Mouse (Mus musculus): ENCODE measurements at regions not wholly inside any gene's neighbourhood (a gene's known extent, or its start where the extent isn't known, plus 50 kb on each side); places are given as distances from the start of the nearest gene placed in this dataset.
A peak's percentile ranks its signal among the peaks of the same experiment; 100 is the strongest.

- no peak for ATAC-seq
These were observed 118.3 kb downstream of the Dact1 start for GRCm38 (mm10) chr12:71427974-71428373.

GRCm38 (mm10) chr12:71429561-71430200 lies 120.0 kb downstream of the Dact1 start:
- ATAC-seq (no peak), DNase-seq (ENCODE audit: low spot score) (no peak)
- Histone ChIP-seq H3K27me3 (ENCODE audit: insufficient read depth, low read length) (no peaks in the 10 kb centered on the region), H3K4me3 (ENCODE audit: low read length) (no peak overlapping the region), H3K9me3 (ENCODE audit: low read length) (no peaks in the 10 kb centered on the region), H3K9ac (replicated peaks; ENCODE audit: low read length) (no peak overlapping the region), H3K27ac (no peak overlapping the region), H3K4me1 (ENCODE audit: insufficient read depth, low read length) (peaks cover 4% of the 10 kb centered on the region; the same call in 1 of the 2 replicates), H3K4me2 (ENCODE audit: low read depth, low read length) (no peak overlapping the region), H3K36me3 (ENCODE audit: insufficient read depth, low read length) (no peaks in the 10 kb centered on the region)
- 31% methylated on average over 13 of the region's 13 CpGs for WGBS
- TF ChIP-seq CTCF (IDR thresholded peaks at IDR 0.05; ENCODE audit: low read depth), result no peak

More at GRCm38 (mm10) chr12:71427974-71428373, 118.3 kb downstream of the Dact1 start:
- Histone ChIP-seq H3K27me3 (ENCODE audit: insufficient read depth, low read length) (no peaks in the 10 kb centered on the region), H3K4me2 (ENCODE audit: low read depth, low read length) (no peak overlapping the region), H3K4me1 (ENCODE audit: insufficient read depth, low read length) (peaks cover 4% of the 10 kb centered on the region; the same call in 1 of the 2 replicates), H3K36me3 (ENCODE audit: insufficient read depth, low read length) (no peaks in the 10 kb centered on the region), H3K27ac (no peak overlapping the region), H3K4me3 (ENCODE audit: low read length) (no peak overlapping the region), H3K9me3 (ENCODE audit: low read length) (no peaks in the 10 kb centered on the region), H3K9ac (replicated peaks; ENCODE audit: low read length) (no peak overlapping the region)
- no peak for DNase-seq (ENCODE audit: low spot score)
- TF ChIP-seq CTCF (IDR thresholded peaks at IDR 0.05; ENCODE audit: low read depth), result no peak
- WGBS, result 91% methylated on average over 2 of the region's 2 CpGs

GRCm38 (mm10) chr12:71430331-71430730 lies 120.6 kb downstream of the Dact1 start:
- no peak overlapping the region for H3K27ac ChIP-seq
- no peak overlapping the region for H3K4me3 ChIP-seq (ENCODE audit: low read length)
- no peaks in the 10 kb centered on the region for H3K9me3 ChIP-seq (ENCODE audit: low read length)
- no peak overlapping the region for H3K9ac ChIP-seq (replicated peaks; ENCODE audit: low read length)
- ATAC-seq (no peak), DNase-seq (ENCODE audit: low spot score) (no peak)
- H3K36me3 ChIP-seq (ENCODE audit: insufficient read depth, low read length), result no peaks in the 10 kb centered on the region
- H3K4me2 ChIP-seq (ENCODE audit: low read depth, low read length), result no peak overlapping the region
- H3K27me3 ChIP-seq (ENCODE audit: insufficient read depth, low read length), result no peaks in the 10 kb centered on the region
- 45% methylated on average over 11 of the region's 11 CpGs for WGBS
- TF ChIP-seq CTCF (IDR thresholded peaks at IDR 0.05; ENCODE audit: low read depth), result no peak
- peaks cover 4% of the 10 kb centered on the region; the same call in 1 of the 2 replicates for H3K4me1 ChIP-seq (ENCODE audit: insufficient read depth, low read length)

- Histone ChIP-seq H3K36me3 (ENCODE audit: insufficient read depth, low read length) (no peaks in the 10 kb centered on the region), H3K27ac (no peak overlapping the region), H3K4me2 (ENCODE audit: low read depth, low read length) (no peak overlapping the region), H3K4me3 (ENCODE audit: low read length) (no peak overlapping the region), H3K27me3 (ENCODE audit: insufficient read depth, low read length) (no peaks in the 10 kb centered on the region), H3K9me3 (ENCODE audit: low read length) (no peaks in the 10 kb centered on the region), H3K4me1 (ENCODE audit: insufficient read depth, low read length) (peaks cover 4% of the 10 kb centered on the region; the same call in 1 of the 2 replicates), H3K9ac (replicated peaks; ENCODE audit: low read length) (no peak overlapping the region)
- WGBS, result 60% methylated on average over 8 of the region's 8 CpGs
- DNase-seq (ENCODE audit: low spot score) (peak; percentile 36), ATAC-seq (peak; percentile 18; the same call in 1 of the 2 replicates)
- no peak for TF ChIP-seq CTCF (IDR thresholded peaks at IDR 0.05; ENCODE audit: low read depth)
These were observed 121.4 kb downstream of the Dact1 start for GRCm38 (mm10) chr12:71431116-71431515.

- no peak for DNase-seq (ENCODE audit: low spot score)
- no peaks in the 10 kb centered on the region for H3K27me3 ChIP-seq (ENCODE audit: insufficient read depth, low read length)
- 46% methylated on average over 9 of the region's 9 CpGs for WGBS
- H3K9ac ChIP-seq (replicated peaks; ENCODE audit: low read length), result no peak overlapping the region
- TF ChIP-seq CTCF (IDR thresholded peaks at IDR 0.05; ENCODE audit: low read depth), result no peak
- no peak for ATAC-seq
- H3K36me3 ChIP-seq (ENCODE audit: insufficient read depth, low read length), result no peaks in the 10 kb centered on the region
- no peak overlapping the region for H3K4me3 ChIP-seq (ENCODE audit: low read length)
- no peak overlapping the region for H3K27ac ChIP-seq
- no peak overlapping the region for H3K4me2 ChIP-seq (ENCODE audit: low read depth, low read length)
- peaks cover 4% of the 10 kb centered on the region; the same call in 1 of the 2 replicates for H3K4me1 ChIP-seq (ENCODE audit: insufficient read depth, low read length)
- H3K9me3 ChIP-seq (ENCODE audit: low read length), result no peaks in the 10 kb centered on the region
These were observed 124.0 kb downstream of the Dact1 start for GRCm38 (mm10) chr12:71433549-71434200.

- ATAC-seq, result no peak
- Histone ChIP-seq H3K27me3 (ENCODE audit: insufficient read depth, low read length) (no peaks in the 10 kb centered on the region), H3K4me2 (ENCODE audit: low read depth, low read length) (no peak overlapping the region), H3K9ac (replicated peaks; ENCODE audit: low read length) (no peak overlapping the region), H3K9me3 (ENCODE audit: low read length) (no peaks in the 10 kb centered on the region), H3K4me1 (ENCODE audit: insufficient read depth, low read length) (no peaks in the 10 kb centered on the region), H3K36me3 (ENCODE audit: insufficient read depth, low read length) (no peaks in the 10 kb centered on the region), H3K27ac (no peak overlapping the region), H3K4me3 (ENCODE audit: low read length) (no peak overlapping the region)
- no peak; the same call in 1 of the 2 replicates for TF ChIP-seq CTCF (IDR thresholded peaks at IDR 0.05; ENCODE audit: low read depth)
- 53% methylated on average over 6 of the region's 6 CpGs for WGBS
- DNase-seq (ENCODE audit: low spot score), result no peak
These were observed 128.6 kb downstream of the Dact1 start for GRCm38 (mm10) chr12:71438254-71438653.

GRCm38 (mm10) chr12:71440863-71441262 lies 131.2 kb downstream of the Dact1 start:
- H3K27me3 ChIP-seq (ENCODE audit: insufficient read depth, low read length), result no peaks in the 10 kb centered on the region
- no peaks in the 10 kb centered on the region for H3K9me3 ChIP-seq (ENCODE audit: low read length)
- H3K4me3 ChIP-seq (ENCODE audit: low read length), result no peak overlapping the region
- no peaks in the 10 kb centered on the region for H3K4me1 ChIP-seq (ENCODE audit: insufficient read depth, low read length)
- H3K36me3 ChIP-seq (ENCODE audit: insufficient read depth, low read length), result no peaks in the 10 kb centered on the region
- 83% methylated on average over 3 of the region's 3 CpGs for WGBS
- DNase-seq (ENCODE audit: low spot score) (no peak), ATAC-seq (no peak)
- H3K27ac ChIP-seq, result no peak overlapping the region
- no peak overlapping the region for H3K9ac ChIP-seq (replicated peaks; ENCODE audit: low read length)
- no peak overlapping the region for H3K4me2 ChIP-seq (ENCODE audit: low read depth, low read length)
- TF ChIP-seq CTCF (IDR thresholded peaks at IDR 0.05; ENCODE audit: low read depth), result no peak
